Mouse (Mus musculus) MEL (cell line): ENCODE data around the gene Gna11. TPM values are rescaled to one million over a fixed set of nuclear protein-coding genes. Genes with fewer than 3 reads are reported as not detected.

Experiments used
- DNase-seq: peaks from one replicate; pipeline ENCODE4 v3.0.0; 2011; ENCODE audit warnings: low read depth, low spot score
- H3K27ac ChIP-seq: 2 replicates; pipeline ENCODE4 v1.5.1; 2012; ENCODE audit warnings: low read depth, mild to moderate bottlenecking, control low read depth, low read length, moderate library complexity; ENCODE audit not compliant: control insufficient read depth
- H3K27me3 ChIP-seq, 2 experiments: fragments of 150-350 bp in 1 of 2; sonication (generic) in 1 of 2; 2 replicates each; pipeline ENCODE4 v1.6.1; 2012; ENCODE audit warnings: low read length in 2 of 2, mild to moderate bottlenecking in 2 of 2, improper control_type of control experiment in 1 of 2, moderate library complexity in 1 of 2; ENCODE audit not compliant: insufficient read depth in 2 of 2, control insufficient read depth in 1 of 2
- H3K36me3 ChIP-seq, 2 experiments: 2 replicates each; pipeline ENCODE4 v1.6.1; 2012 to 2014; ENCODE audit warnings: low read length in 2 of 2, improper control_type of control experiment in 1 of 2, inconsistent platforms in 1 of 2, mild to moderate bottlenecking in 1 of 2; ENCODE audit not compliant: insufficient read depth in 2 of 2, control insufficient read depth in 1 of 2
- H3K4me1 ChIP-seq, 2 experiments: fragments of 150-350 bp in 1 of 2; sonication (generic) in 1 of 2; 2 replicates each; pipeline ENCODE4 v1.6.1; 2012; ENCODE audit warnings: low read length in 2 of 2, improper control_type of control experiment in 1 of 2, mild to moderate bottlenecking in 1 of 2; ENCODE audit not compliant: insufficient read depth in 2 of 2, control insufficient read depth in 1 of 2
- H3K4me3 ChIP-seq, 2 experiments: fragments of 150-350 bp in 1 of 2; sonication (generic) in 1 of 2; 2 replicates each; pipeline ENCODE4 v1.5.1; 2012; ENCODE audit warnings: low read depth in 2 of 2, low read length in 2 of 2, mild to moderate bottlenecking in 2 of 2, moderate library complexity in 2 of 2, control low read depth in 1 of 2, improper control_type of control experiment in 1 of 2; ENCODE audit not compliant: control insufficient read depth in 1 of 2, insufficient read depth in 1 of 2
- H3K79me2 ChIP-seq: 2 replicates; pipeline ENCODE4 v1.6.1; 2012; ENCODE audit warnings: mild to moderate bottlenecking, low read length, moderate library complexity; ENCODE audit not compliant: control insufficient read depth, poor library complexity, insufficient read depth
- H3K9ac ChIP-seq: 2 replicates; pipeline ENCODE4 v1.6.1; 2012; ENCODE audit warnings: low read depth, mild to moderate bottlenecking, control low read depth, low read length, moderate library complexity; ENCODE audit not compliant: control insufficient read depth, poor library complexity, severe bottlenecking
- H3K9me3 ChIP-seq: fragments of 150-350 bp; sonication (generic); replicated peaks from 2 replicates; pipeline ENCODE4 v1.6.1; 2012; ENCODE audit warnings: mild to moderate bottlenecking, low read length, improper control_type of control experiment, moderate library complexity; ENCODE audit not compliant: insufficient read depth
- BHLHE40 ChIP-seq: IDR thresholded peaks from 2 replicates; pipeline ENCODE4 v1.6.1; 2012; ENCODE audit warnings: low read depth, mild to moderate bottlenecking, inconsistent platforms, low read length, improper control_type of control experiment, borderline replicate concordance
- CTCF ChIP-seq, 3 experiments: IDR thresholded peaks in 2 of 3; conservative IDR thresholded peaks in 1 of 3; 2 replicates each; pipeline ENCODE4 v1.5.1; 2011 to 2012; ENCODE audit warnings: low read length in 3 of 3, low read depth in 2 of 3, mild to moderate bottlenecking in 2 of 3, improper control_type of control experiment in 1 of 3, inconsistent platforms in 1 of 3, mixed read lengths in 1 of 3, moderate library complexity in 1 of 3; ENCODE audit not compliant: control insufficient read depth in 1 of 3, insufficient read depth in 1 of 3, poor library complexity in 1 of 3, severe bottlenecking in 1 of 3
- ELF1 ChIP-seq: IDR thresholded peaks from 2 replicates; pipeline ENCODE4 v1.6.1; 2014; ENCODE audit warnings: low read depth, mild to moderate bottlenecking, inconsistent platforms, low read length, improper control_type of control experiment, moderate library complexity
- ETS1 ChIP-seq: IDR thresholded peaks from 2 replicates; pipeline ENCODE4 v1.6.1; 2012; ENCODE audit warnings: low read depth, mild to moderate bottlenecking, inconsistent platforms, low read length, improper control_type of control experiment, moderate library complexity
- HCFC1 ChIP-seq: IDR thresholded peaks from 2 replicates; pipeline ENCODE4 v1.6.1; 2012; ENCODE audit warnings: low read depth, mild to moderate bottlenecking, inconsistent platforms, low read length, improper control_type of control experiment, moderate library complexity
- KAT2A ChIP-seq: conservative IDR thresholded peaks from 2 replicates; pipeline ENCODE4 v1.6.1; 2012; ENCODE audit warnings: low read depth, low read length, improper control_type of control experiment, inconsistent platforms
- MAX ChIP-seq: IDR thresholded peaks from 2 replicates; pipeline ENCODE4 v1.6.1; 2011; ENCODE audit warnings: low read length, improper control_type of control experiment
- MAZ ChIP-seq: IDR thresholded peaks from 2 replicates; pipeline ENCODE4 v1.6.1; 2012; ENCODE audit warnings: low read depth, mild to moderate bottlenecking, inconsistent platforms, low read length, improper control_type of control experiment
- MXI1 ChIP-seq: IDR thresholded peaks from 2 replicates; pipeline ENCODE4 v1.6.1; 2011; ENCODE audit warnings: mild to moderate bottlenecking, low read depth, low read length, improper control_type of control experiment
- MYB ChIP-seq: IDR thresholded peaks from 2 replicates; pipeline ENCODE4 v1.6.1; 2011; ENCODE audit warnings: mild to moderate bottlenecking, low read depth, low read length, improper control_type of control experiment
- MYC ChIP-seq: IDR thresholded peaks from 2 replicates; pipeline ENCODE4 v1.6.1; 2011; ENCODE audit warnings: low read depth, mild to moderate bottlenecking, low read length, improper control_type of control experiment, moderate library complexity
- NELFE ChIP-seq: IDR thresholded peaks from 2 replicates; pipeline ENCODE4 v1.6.1; 2011; ENCODE audit warnings: low read depth, low read length, improper control_type of control experiment
- POLR2A ChIP-seq, 2 experiments: IDR thresholded peaks; 2 replicates each; pipeline ENCODE4 v1.6.1; 2011 to 2012; ENCODE audit warnings: low read length in 2 of 2, mild to moderate bottlenecking in 2 of 2, control low read depth in 1 of 2, improper control_type of control experiment in 1 of 2, low read depth in 1 of 2, moderate library complexity in 1 of 2; ENCODE audit not compliant: control insufficient read depth in 1 of 2, insufficient read depth in 1 of 2, poor library complexity in 1 of 2
- POLR2AphosphoS2 ChIP-seq: IDR thresholded peaks from 2 replicates; pipeline ENCODE4 v1.6.1; 2011; ENCODE audit warnings: low read length, improper control_type of control experiment
- POLR2AphosphoS5 ChIP-seq: IDR thresholded peaks from 2 replicates; pipeline ENCODE4 v1.6.1; 2012; ENCODE audit warnings: low read depth, borderline replicate concordance, mild to moderate bottlenecking, inconsistent platforms, low read length, moderate library complexity, mixed read lengths
- RCOR1 ChIP-seq: IDR thresholded peaks from 2 replicates; pipeline ENCODE4 v1.6.1; 2012; ENCODE audit warnings: low read depth, mild to moderate bottlenecking, inconsistent platforms, low read length, improper control_type of control experiment
- SIN3A ChIP-seq: IDR thresholded peaks from 2 replicates; pipeline ENCODE4 v1.6.1; 2012; ENCODE audit warnings: low read length, improper control_type of control experiment, inconsistent platforms
- TCF12 ChIP-seq: IDR thresholded peaks from 2 replicates; pipeline ENCODE4 v1.6.1; 2014; ENCODE audit warnings: low read depth, mild to moderate bottlenecking, inconsistent platforms, low read length, improper control_type of control experiment, moderate library complexity
- UBTF ChIP-seq: IDR thresholded peaks from 2 replicates; pipeline ENCODE4 v1.6.1; 2012; ENCODE audit warnings: low read depth, mild to moderate bottlenecking, inconsistent platforms, low read length, improper control_type of control experiment, moderate library complexity, borderline replicate concordance; ENCODE audit not compliant: insufficient read depth
- USF1 ChIP-seq: IDR thresholded peaks from 2 replicates; pipeline ENCODE4 v1.6.1; 2014; ENCODE audit warnings: low read depth, mild to moderate bottlenecking, inconsistent platforms, low read length, improper control_type of control experiment, moderate library complexity
- ZMIZ1 ChIP-seq: IDR thresholded peaks from 2 replicates; pipeline ENCODE4 v1.6.1; 2012; ENCODE audit warnings: low read depth, mild to moderate bottlenecking, inconsistent platforms, low read length, improper control_type of control experiment, moderate library complexity
- ZNF384 ChIP-seq: IDR thresholded peaks from 2 replicates; pipeline ENCODE4 v1.6.1; 2012; ENCODE audit warnings: low read depth, mild to moderate bottlenecking, inconsistent platforms, low read length, improper control_type of control experiment
- polyA plus RNA-seq, 2 experiments: library from polyadenylated mRNA; stranded (reverse) in 1 of 2; unstranded in 1 of 2; fragments of >175 nt in 1 of 2; fragments of >200 nt in 1 of 2; gene quantifications; 2 replicates each; pipeline versions ENCODE4 v1.2.1 to v1.2.4; 2012; ENCODE audit warnings: low replicate concordance in 2 of 2, low read depth in 1 of 2; ENCODE audit not compliant: insufficient read length in 2 of 2, insufficient read depth in 1 of 2, missing spikeins in 1 of 2
- total RNA-seq: library from RNA; depleted of rRNA; stranded (reverse); fragments of 300-350 nt; gene quantifications from 2 replicates; pipeline ENCODE4 v1.2.3, GENCODE M21; 2012

Gene Gna11
- total and polyA plus RNA-seq, 3 experiments, result 14.1 to 18.4 TPM; not detected in 1

- Histone ChIP-seq H3K4me1 (peaks cover 3 to 30% of the 10 kb centered on the region in 2 experiments; a peak in 3 of 4 replicates), H3K27ac (peak overlapping the region; percentile 57), H3K27me3 (no peaks in the 10 kb centered on the region), H3K9me3 (no peaks in the 10 kb centered on the region)
- DNase-seq, result peak; percentile 91
- TF ChIP-seq BHLHE40, result peak; percentile 90
- TF ChIP-seq MYB, result no peak
- TF ChIP-seq RCOR1, result no peak
- peak; percentile 32; the same call in 1 of the 2 replicates for TF ChIP-seq TCF12
- no peak for TF ChIP-seq MAX
- no peak for TF ChIP-seq ETS1
- TF ChIP-seq SIN3A, result peak; percentile 47; the same call in 1 of the 2 replicates
- peak; percentile 88 for TF ChIP-seq ZNF384
- TF ChIP-seq MYC, result 0 out of 2 replicates have a peak, but pooled peaks have one; percentile 22
- peak; percentile 50; the same call in 1 of the 2 replicates for TF ChIP-seq ELF1
- TF ChIP-seq MXI1, result peak; percentile 33
- peak; percentile 97 for TF ChIP-seq HCFC1
- peak; percentile 63 for TF ChIP-seq USF1
- TF ChIP-seq CTCF (IDR thresholded peaks at IDR 0.05 in 2 of 3, conservative IDR thresholded peaks at IDR 0.05 in 1 of 3; ENCODE audit: control insufficient read depth in 1 of 3, insufficient read depth in 1 of 3, low read depth in 2 of 3, low read length in 3 of 3, poor library complexity in 1 of 3, severe bottlenecking in 1 of 3), result 0 out of 6 replicates have a peak, but pooled peaks of 1 of the 3 experiments have one; percentile 2
- TF ChIP-seq NELFE, result no peak; the same call in 1 of the 2 replicates
- no peak for TF ChIP-seq UBTF
- peak in 1 of 2 experiments; percentile 27; a peak in 1 of 4 replicates for TF ChIP-seq POLR2A (IDR thresholded peaks at IDR 0.05; ENCODE audit: control insufficient read depth in 1 of 2, insufficient read depth in 1 of 2, low read depth in 1 of 2, low read length in 2 of 2, poor library complexity in 1 of 2)
- peak; percentile 11; the same call in 1 of the 2 replicates for TF ChIP-seq ZMIZ1
- TF ChIP-seq MAZ, result peak; percentile 85; the same call in 1 of the 2 replicates
- no peak for TF ChIP-seq POLR2AphosphoS5
- no peak for TF ChIP-seq POLR2AphosphoS2
- peak; percentile 77; the same call in 1 of the 2 replicates for TF ChIP-seq KAT2A
- TF ChIP-seq, all 39 proteins: peak for 14
- Histone ChIP-seq H3K79me2 (no peaks in the 10 kb centered on the region; the same call in 1 of the 2 replicates), H3K9ac (peak overlapping the region; percentile 88), H3K4me3 (peak overlapping the region; percentile 69 to 79), H3K36me3 (peaks cover 0 to 12% of the 10 kb centered on the region in 2 experiments; a peak in 2 of 4 replicates)
Observed at GRCm38 (mm10) chr10:81570831-81571500, 26.0 kb upstream of the Gna11 start.
